ENCODE assay signal across 11 mouse cellular contexts in the genomic region with DNA sequence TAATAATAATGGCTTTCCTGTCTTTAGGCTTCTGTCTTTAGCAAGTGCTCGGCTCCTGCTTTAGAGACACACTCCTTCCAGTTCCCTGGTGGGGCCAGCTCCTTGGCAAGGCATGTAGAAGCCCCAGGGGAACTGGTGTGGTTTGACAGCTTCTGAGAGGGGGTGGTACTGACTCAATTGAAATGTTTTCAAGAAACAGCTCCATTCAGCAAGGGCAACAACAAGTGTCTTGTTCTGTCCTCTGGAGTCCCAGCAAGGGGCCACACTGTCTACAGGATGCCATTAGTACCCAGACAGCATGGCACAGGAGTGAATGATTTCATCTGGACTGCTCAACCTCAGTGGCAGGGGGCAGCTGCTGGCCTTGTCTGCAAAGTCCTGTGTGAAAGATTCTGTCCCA. TPM values are rescaled to one million over a fixed set of nuclear protein-coding genes. Genes with fewer than 3 reads are reported as not detected.
DNase-seq lines count a peak whose midpoint lies in the region; ATAC-seq and TF ChIP-seq lines count a peak whose summit lies in the region.
"Had no signal": no experiment of that assay in that cellular context is flagged by ENCODE, and none has a peak within 500 bp of the region (broad histone marks: within the 10 kb centered on the region; RNA-seq: fewer than 3 reads in every experiment).

No protein-coding gene starts in this region.

- ATAC-seq in midbrain, embryonic 13.5 days, result peak; percentile 63
- peak; percentile 45; the same call in 1 of the 2 replicates for ATAC-seq in forebrain, embryonic 12.5 days (ENCODE audit: low FRiP score)
- ATAC-seq in neural tube, embryonic 15.5 days (ENCODE audit: low FRiP score), result peak; percentile 76
- ATAC-seq in megakaryocyte-erythroid progenitor cell, adult 5-6 weeks (replicated peaks; ENCODE audit: low FRiP score, low TSS enrichment, poor library complexity, severe bottlenecking), result no peak
- ATAC-seq in intestine, embryonic 15.5 days, result no peak

- no peak overlapping the region for H3K4me2 ChIP-seq in midbrain, embryonic 13.5 days (replicated peaks)
- H3K4me2 ChIP-seq in forebrain, embryonic 12.5 days, result no peak overlapping the region
- H3K4me2 ChIP-seq in neural tube, embryonic 15.5 days, result no peak overlapping the region
- no peak overlapping the region for H3K4me2 ChIP-seq in intestine, embryonic 15.5 days (replicated peaks)
- H3K4me2 ChIP-seq: heart, embryonic 13.5 days had no signal

- WGBS in midbrain, embryonic 13.5 days, result 50% methylated on average over 1 of the region's 1 CpGs
- 72% methylated on average over 1 of the region's 1 CpGs for WGBS in midbrain, embryonic 10.5 days
- WGBS in forebrain, embryonic 12.5 days, result 25% methylated on average over 1 of the region's 1 CpGs
- WGBS in neural tube, embryonic 15.5 days, result 31% methylated on average over 1 of the region's 1 CpGs
- 68% methylated on average over 1 of the region's 1 CpGs for WGBS in intestine, embryonic 15.5 days

- no peaks in the 10 kb centered on the region for H3K9me3 ChIP-seq in midbrain, embryonic 13.5 days
- H3K9me3 ChIP-seq in midbrain, embryonic 10.5 days (replicated peaks), result no peaks in the 10 kb centered on the region
- H3K9me3 ChIP-seq in forebrain, embryonic 12.5 days, result no peaks in the 10 kb centered on the region
- no peaks in the 10 kb centered on the region for H3K9me3 ChIP-seq in neural tube, embryonic 15.5 days (replicated peaks)
- H3K9me3 ChIP-seq in intestine, embryonic 15.5 days, result no peaks in the 10 kb centered on the region
- H3K9me3 ChIP-seq: heart, embryonic 13.5 days had no signal

- TF ChIP-seq CTCF in layer of hippocampus, adult 2 months (conservative IDR thresholded peaks at IDR 0.05), result no peak

- peaks cover 20% of the 10 kb centered on the region for H3K4me1 ChIP-seq in midbrain, embryonic 13.5 days (replicated peaks)
- H3K4me1 ChIP-seq in midbrain, embryonic 10.5 days, result peaks cover 12% of the 10 kb centered on the region
- peaks cover 18% of the 10 kb centered on the region for H3K4me1 ChIP-seq in forebrain, embryonic 12.5 days
- H3K4me1 ChIP-seq in neural tube, embryonic 15.5 days, result peaks cover 5% of the 10 kb centered on the region; the same call in 1 of the 2 replicates
- no peaks in the 10 kb centered on the region for H3K4me1 ChIP-seq in intestine, embryonic 15.5 days (replicated peaks)

- no peak overlapping the region for H3K4me3 ChIP-seq in midbrain, embryonic 13.5 days (replicated peaks)
- no peak overlapping the region for H3K4me3 ChIP-seq in midbrain, embryonic 10.5 days
- H3K4me3 ChIP-seq in forebrain, embryonic 12.5 days (replicated peaks), result no peak overlapping the region
- H3K4me3 ChIP-seq in layer of hippocampus, adult 2 months, result no peak overlapping the region
- no peak overlapping the region for H3K4me3 ChIP-seq in neural tube, embryonic 15.5 days (replicated peaks)
- no peak overlapping the region for H3K4me3 ChIP-seq in intestine, embryonic 15.5 days (replicated peaks)
- H3K4me3 ChIP-seq: heart, embryonic 13.5 days had no signal

- H3K36me3 ChIP-seq in midbrain, embryonic 13.5 days, result peaks cover 18% of the 10 kb centered on the region
- H3K36me3 ChIP-seq in midbrain, embryonic 10.5 days, result peaks cover 17% of the 10 kb centered on the region
- peaks cover 14% of the 10 kb centered on the region; the same call in 1 of the 2 replicates for H3K36me3 ChIP-seq in forebrain, embryonic 12.5 days (replicated peaks)
- peaks cover 12% of the 10 kb centered on the region for H3K36me3 ChIP-seq in neural tube, embryonic 15.5 days
- 0 out of 2 replicates have a peak, but pooled peaks cover 6% of the 10 kb centered on the region for H3K36me3 ChIP-seq in intestine, embryonic 15.5 days

- H3K27me3 ChIP-seq in midbrain, embryonic 13.5 days, result no peaks in the 10 kb centered on the region
- no peaks in the 10 kb centered on the region for H3K27me3 ChIP-seq in midbrain, embryonic 10.5 days (ENCODE audit: low read depth, poor library complexity, severe bottlenecking)
- H3K27me3 ChIP-seq in forebrain, embryonic 12.5 days, result no peaks in the 10 kb centered on the region
- H3K27me3 ChIP-seq in neural tube, embryonic 15.5 days (replicated peaks), result no peaks in the 10 kb centered on the region
- H3K27me3 ChIP-seq in intestine, embryonic 15.5 days (replicated peaks), result no peaks in the 10 kb centered on the region
- H3K27me3 ChIP-seq: CH12.LX; heart, embryonic 13.5 days had no signal

- no peak for DNase-seq in midbrain, embryonic 10.5 days (ENCODE audit: low spot score)
- peak; percentile 24 to 73 for DNase-seq in layer of hippocampus, adult 2 months (ENCODE audit: low spot score in 2 of 2)
- no peak for DNase-seq in lung, postnatal 4 days
- DNase-seq: embryo, embryonic 11 days had no signal

- H3K9ac ChIP-seq in midbrain, embryonic 13.5 days (replicated peaks), result no peak overlapping the region
- H3K9ac ChIP-seq in forebrain, embryonic 12.5 days, result no peak overlapping the region
- no peak overlapping the region for H3K9ac ChIP-seq in neural tube, embryonic 15.5 days (replicated peaks)
- H3K9ac ChIP-seq in intestine, embryonic 15.5 days, result no peak overlapping the region
- H3K9ac ChIP-seq: heart, embryonic 13.5 days had no signal

- peak overlapping the region; percentile 39; the same call in 1 of the 2 replicates for H3K27ac ChIP-seq in midbrain, embryonic 13.5 days
- H3K27ac ChIP-seq in midbrain, embryonic 10.5 days (replicated peaks), result no peak overlapping the region
- H3K27ac ChIP-seq in forebrain, embryonic 12.5 days, result no peak overlapping the region
- H3K27ac ChIP-seq in layer of hippocampus, adult 2 months, result peak overlapping the region; percentile 81
- peak overlapping the region; percentile 72; the same call in 1 of the 2 replicates for H3K27ac ChIP-seq in neural tube, embryonic 15.5 days (replicated peaks)
- no peak overlapping the region for H3K27ac ChIP-seq in intestine, embryonic 15.5 days
- H3K27ac ChIP-seq: heart, embryonic 13.5 days had no signal

RNA-seq across cellular contexts. Expression of a gene that starts 51.0 kb away (rescaled TPM):
- polyA plus RNA-seq in midbrain, embryonic 13.5 days (2015; fragmentation: Nextera tagmentation; extraction: Ambion mirVana), result 50.2 and 50.8 TPM in 2 replicates
- 33.4 and 36.2 TPM in 2 replicates for polyA plus RNA-seq in midbrain, embryonic 10.5 days (2016; fragmentation: Nextera tagmentation; extraction: Ambion mirVana)
- polyA plus RNA-seq in forebrain, embryonic 12.5 days (2016; fragmentation: Nextera tagmentation; extraction: Ambion mirVana), result 56.0 and 57.9 TPM in 2 replicates
- 10 to 100 TPM; 54.7 to 57.9 TPM for total RNA-seq in layer of hippocampus, adult 2 months (2021)
- 34.6 and 38.2 TPM in 2 replicates for polyA plus RNA-seq in neural tube, embryonic 15.5 days (2015; fragmentation: Nextera tagmentation; extraction: Ambion mirVana)
- total RNA-seq in megakaryocyte-erythroid progenitor cell, adult 5-6 weeks (2014; fragmentation: Nextera tagmentation), result 35.0 and 46.2 TPM in 2 replicates
- 39.4 and 49.5 TPM in 2 replicates for total RNA-seq in megakaryocyte-erythroid progenitor cell, adult 5-6 weeks (2017)
- polyA plus RNA-seq in intestine, embryonic 15.5 days (2015; fragmentation: Nextera tagmentation; extraction: Ambion mirVana), result 20.6 and 21.7 TPM in 2 replicates

Comparison
In these comparisons a context has a peak if more than half of its experiments do, and no peak if none do; other contexts are left out.
1. H3K27ac ChIP-seq: peak in midbrain, embryonic 13.5 days (single experiment), layer of hippocampus, adult 2 months (single experiment) and neural tube, embryonic 15.5 days (single experiment); none in midbrain, embryonic 10.5 days (single experiment), forebrain, embryonic 12.5 days (single experiment) and intestine, embryonic 15.5 days (single experiment).
2. ATAC-seq: peak in midbrain, embryonic 13.5 days (single experiment), forebrain, embryonic 12.5 days (single experiment) and neural tube, embryonic 15.5 days (single experiment); none in megakaryocyte-erythroid progenitor cell, adult 5-6 weeks (single experiment) and intestine, embryonic 15.5 days (single experiment).
3. DNase-seq: peak in layer of hippocampus, adult 2 months (2 of 2); none in midbrain, embryonic 10.5 days (single experiment) and lung, postnatal 4 days (0 of 2).